Mouse (Mus musculus) neutrophil, adult 65 days (primary cell): ENCODE measurements around the gene Dgkq. TPM values are rescaled to one million over a fixed set of nuclear protein-coding genes. Genes with fewer than 3 reads are reported as not detected.

Source experiments
- total RNA-seq: library from RNA; stranded (reverse); gene quantifications from 2 replicates; pipeline ENCODE4 v1.2.4, GENCODE M21; 2023

Gene Dgkq
- total RNA-seq, result 9.8 and 18.2 TPM in 2 replicates

DNA sequence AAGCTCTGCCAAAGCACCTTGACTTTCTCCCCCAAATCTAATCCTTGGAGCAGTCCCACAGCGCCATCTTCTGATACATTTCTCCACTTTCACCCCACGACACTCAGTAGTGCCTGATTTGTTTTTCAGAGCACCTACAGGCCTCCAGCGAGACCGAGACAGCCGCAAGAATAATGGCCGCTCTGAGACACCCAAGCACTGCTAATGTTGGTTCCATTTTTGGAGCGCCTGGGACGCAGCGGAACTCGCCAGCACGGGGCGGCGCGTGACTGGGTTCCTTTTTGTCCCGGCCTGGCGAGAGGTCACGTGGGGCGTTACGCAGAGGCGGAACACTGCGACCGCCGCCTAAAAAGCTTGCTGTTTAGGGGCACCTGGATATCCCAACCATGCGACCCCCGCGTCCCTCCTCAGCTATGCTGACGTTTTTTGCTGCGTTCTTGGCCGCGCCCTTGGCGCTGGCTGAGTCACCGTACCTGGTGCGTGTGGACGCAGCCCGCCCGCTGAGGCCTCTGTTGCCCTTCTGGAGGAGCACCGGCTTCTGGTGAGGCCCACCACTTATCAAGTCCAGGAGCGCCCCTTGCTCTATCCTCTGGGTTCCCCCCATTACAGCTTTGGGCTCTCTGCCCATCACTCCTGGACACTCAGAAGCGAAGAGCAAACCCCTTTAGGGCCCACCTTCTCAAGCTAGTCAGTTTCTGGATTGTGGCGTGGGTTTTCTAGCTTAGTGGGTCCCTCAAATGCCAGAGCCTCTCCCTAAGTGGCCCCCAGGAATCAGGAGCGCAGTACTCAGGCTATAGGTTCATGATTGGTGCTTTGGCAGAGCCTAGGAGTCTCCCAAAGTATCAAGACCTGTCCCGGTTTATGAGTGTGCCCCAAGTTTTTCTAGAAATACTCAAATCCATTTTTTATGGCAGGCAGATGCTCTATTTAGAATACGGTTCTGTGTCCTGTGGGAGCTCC is at the start of gene Dgkq:
TSS of gene Dgkq (minus strand) at position 696 of the 960 bp plus-strand sequence.

DNA sequence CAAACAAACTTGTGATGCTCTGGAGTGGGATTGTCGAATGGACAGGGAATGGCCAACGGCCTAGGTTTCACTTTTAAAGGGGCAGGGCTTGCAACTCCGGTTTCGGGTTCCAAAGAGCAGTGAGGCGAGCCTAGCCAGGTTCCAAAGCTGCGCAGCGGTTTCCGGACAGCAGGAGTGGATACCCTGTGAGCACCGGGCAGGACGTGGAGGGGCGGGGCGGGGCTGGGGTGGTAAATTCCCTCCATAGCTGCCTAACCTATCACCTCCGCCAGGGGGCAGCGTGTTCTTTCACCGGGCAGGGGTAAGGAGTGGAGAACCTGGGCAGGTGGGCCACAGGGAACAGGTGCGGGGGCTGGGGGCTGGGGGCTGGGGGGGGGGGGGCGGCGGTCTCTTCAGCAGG is 22.8 kb upstream of the Dgkq start, which contains the start of gene Fgfrl1:
TSS of gene Fgfrl1 (plus strand) at position 112 of the 400 bp plus-strand sequence.

DNA sequence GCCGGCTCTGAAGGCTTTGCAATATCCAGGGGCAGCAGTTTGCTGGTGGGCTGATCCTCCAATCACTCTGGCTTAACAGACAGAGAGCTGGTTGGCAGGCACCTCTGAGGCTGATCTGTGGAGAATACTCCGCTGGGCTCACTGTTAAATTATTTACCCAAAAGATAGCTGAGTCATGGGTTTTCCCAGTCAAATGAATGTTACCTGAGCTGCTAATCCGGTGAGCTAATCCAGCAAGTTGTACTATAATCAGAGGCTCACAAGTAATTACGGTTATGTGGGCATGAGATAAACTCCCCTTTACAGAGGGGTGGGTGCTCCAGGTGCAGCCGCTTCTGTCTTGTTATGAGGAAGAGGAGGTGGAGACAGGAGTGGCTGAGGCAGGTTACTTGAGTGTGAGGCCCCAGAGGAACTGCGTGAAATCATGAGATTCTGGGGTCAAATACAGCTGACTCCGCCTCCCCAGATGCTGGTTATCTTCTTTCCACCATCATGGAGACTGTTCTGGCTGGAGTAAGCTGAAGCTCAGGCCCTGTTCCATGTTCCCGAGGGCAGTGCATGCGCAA is 5.9 kb upstream of the Dgkq start, which contains the start of gene Slc26a1:
TSS of gene Slc26a1 (minus strand) at position 319 of the 566 bp plus-strand sequence.

DNA sequence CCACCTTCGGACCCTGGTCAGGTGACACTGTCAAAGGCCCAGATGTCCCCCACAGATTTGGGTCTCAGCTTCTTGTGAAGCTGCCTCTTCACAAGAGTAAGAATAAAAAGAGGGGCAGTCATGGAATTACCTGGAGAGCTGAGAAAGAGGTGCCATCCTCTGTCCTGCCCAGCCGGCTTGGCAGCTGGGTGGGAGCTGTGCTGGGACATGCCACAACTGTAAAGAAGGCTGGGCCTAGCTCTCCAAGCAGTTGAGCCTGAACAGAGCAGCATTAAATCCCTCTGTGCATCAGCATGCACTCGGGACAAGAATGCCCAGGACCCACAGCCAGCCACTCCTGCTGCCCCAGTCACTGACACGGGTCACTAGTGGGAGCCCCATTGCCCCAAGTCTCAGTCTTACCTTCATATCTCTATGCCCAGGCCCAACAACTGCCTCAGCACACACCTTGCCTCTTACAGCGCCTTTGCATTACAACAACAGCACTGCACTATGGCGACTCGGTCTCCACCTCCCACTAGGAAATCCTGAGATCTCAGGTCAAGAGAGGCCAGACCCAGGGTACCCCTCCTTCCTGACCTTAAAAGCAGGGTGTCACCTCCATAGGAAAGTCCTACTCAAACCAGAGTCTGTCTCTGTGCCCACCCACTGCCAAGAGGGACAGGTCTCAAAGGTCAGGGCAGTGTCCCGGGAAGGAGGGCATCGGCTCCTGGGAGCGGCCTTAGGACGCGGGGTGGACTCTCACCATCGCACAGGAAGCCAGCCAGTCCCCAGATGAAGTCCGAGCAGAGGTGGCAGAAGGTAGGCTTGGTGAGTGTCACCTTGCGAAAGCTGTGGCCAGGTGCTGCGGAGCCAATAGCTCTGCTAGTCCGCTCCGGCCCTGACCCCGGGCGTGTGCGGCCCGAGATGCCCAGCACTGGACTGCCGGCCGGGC is 9.5 kb downstream of the Dgkq start, which contains the start of gene Idua:
TSS of gene Idua (plus strand) at position 634 of the 934 bp plus-strand sequence.

DNA sequence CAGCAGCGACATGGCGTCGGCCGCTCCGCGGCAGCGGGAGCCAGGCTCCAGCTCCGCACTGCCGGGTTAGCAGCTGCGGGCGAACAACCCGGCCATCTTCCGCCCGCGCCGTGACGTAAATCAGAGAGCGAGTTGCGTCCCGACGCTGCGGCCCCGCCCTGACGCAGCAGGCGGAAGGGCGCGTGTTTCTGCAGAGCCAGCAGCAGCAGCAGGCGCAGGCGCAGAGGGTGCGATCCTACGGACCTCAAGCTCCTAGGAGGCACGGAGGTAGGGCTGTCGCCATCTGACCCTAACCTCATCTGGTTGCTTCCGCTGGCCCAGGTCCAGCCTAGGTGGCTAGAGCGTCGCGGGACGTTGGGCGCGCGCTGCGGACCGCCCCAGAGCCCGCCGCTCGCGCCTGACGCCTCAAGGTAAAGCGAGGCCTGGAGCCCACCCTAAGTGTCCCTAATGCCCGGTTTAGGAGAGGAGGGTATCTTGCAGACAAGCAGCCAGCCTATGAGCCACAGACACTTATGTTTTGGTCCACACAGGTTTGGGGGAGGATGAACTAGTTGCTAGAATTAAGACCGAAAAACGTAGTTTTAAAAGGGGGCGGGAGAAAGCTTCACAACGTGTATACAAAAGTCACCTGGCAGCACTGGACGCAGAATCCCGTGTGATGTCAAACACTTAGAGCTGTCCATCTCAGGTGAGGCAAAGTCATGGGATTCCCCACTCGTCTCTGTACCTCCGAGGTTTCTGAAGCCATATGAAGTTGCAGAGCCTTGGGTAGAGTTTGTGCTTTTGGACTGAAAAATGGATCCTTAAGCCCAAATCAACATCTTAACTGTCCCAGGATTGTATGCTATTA is 39.6 kb downstream of the Dgkq start, which contains the start of the genes Gak and Tmem175:
TSS of gene Gak (minus strand) at position 122 of the 850 bp plus-strand sequence.
TSS of gene Tmem175 (plus strand) at position 137 of the 850 bp plus-strand sequence.

Other genes with a start within 250 kb of the Dgkq start
- gene Atp5k, start 235.2 kb downstream of the Dgkq start, total RNA-seq, result 49.6 and 66.6 TPM in 2 replicates
- 12.2 and 13.4 TPM in 2 replicates for gene Mfsd7a, start 220.8 kb downstream of the Dgkq start, total RNA-seq
- 11.1 and 14.6 TPM in 2 replicates for gene Pcgf3, start 208.4 kb downstream of the Dgkq start, total RNA-seq
- not detected in 2 replicates for gene Cplx1, start 119.6 kb downstream of the Dgkq start, total RNA-seq
- 115 and 124 TPM in 2 replicates for gene Gak, start 39.9 kb downstream of the Dgkq start, total RNA-seq
- 10.3 and 13.5 TPM in 2 replicates for gene Tmem175, start 39.9 kb downstream of the Dgkq start, total RNA-seq
- 12.8 and 18.0 TPM in 2 replicates for gene Idua, start 9.3 kb downstream of the Dgkq start, total RNA-seq
- 0.16 TPM in 2 replicates for gene Slc26a1, start 5.9 kb upstream of the Dgkq start, total RNA-seq
- 0.64 and 1.9 TPM in 2 replicates for gene Fgfrl1, start 22.7 kb upstream of the Dgkq start, total RNA-seq
- gene Rnf212, start 105.3 kb upstream of the Dgkq start, total RNA-seq, result not detected in 2 replicates
- gene Tmed11, start 125.7 kb upstream of the Dgkq start, total RNA-seq, result not detected in 2 replicates
- not detected in 2 replicates for gene Vmn2r8, start 139.2 kb upstream of the Dgkq start, total RNA-seq
- gene Vmn2r9, start 182.9 kb upstream of the Dgkq start, total RNA-seq, result not detected in 2 replicates